Comparison of ENCODE assay signal across 8 mouse cellular contexts in genomic region chr4:132345135-132345842, GRCm38 (mm10). TPM values are rescaled to one million over a fixed set of nuclear protein-coding genes. Genes with fewer than 3 reads are reported as not detected.
DNase-seq lines count a peak whose midpoint lies in the region; ATAC-seq lines count a peak whose summit lies in the region.

No protein-coding gene starts in this region.

- WGBS in heart, embryonic 14.5 days = under 1% methylated on average over 77 of the region's 83 CpGs
- under 1% methylated on average over 77 of the region's 83 CpGs for WGBS in liver, embryonic 12.5 days (ENCODE audit: insufficient replicate concordance)

- DNase-seq in c-Kit-negative CD71-positive TER-119-positive erythroid progenitor cells, embryonic 14.5 days (ENCODE audit: low read depth, low spot score) = peak; percentile 86
- peak; percentile 67 for DNase-seq in fibroblast of lung, adult 2 months (ENCODE audit: low read depth)
- peak; percentile 99 for DNase-seq in kidney, postnatal 10 days
- DNase-seq in naive thymus-derived CD4-positive, alpha-beta T cell, adult 2 months (ENCODE audit: low read depth) = peak; percentile 89
- peak; percentile 92 for DNase-seq in splenic B cell, adult 2 months (ENCODE audit: low read depth, low spot score)

- H3K4me2 ChIP-seq in heart, embryonic 14.5 days (ENCODE audit: low read length) = peak overlapping the region; percentile 92
- H3K4me2 ChIP-seq in liver, embryonic 12.5 days = peak overlapping the region; percentile 95

- H3K9ac ChIP-seq in heart, embryonic 14.5 days (ENCODE audit: low read length) = peak overlapping the region; percentile 86
- peak overlapping the region; percentile 93 for H3K9ac ChIP-seq in liver, embryonic 12.5 days

- H3K9me3 ChIP-seq in heart, embryonic 14.5 days (ENCODE audit: control insufficient read depth, low read length) = no peaks in the 10 kb centered on the region
- no peaks in the 10 kb centered on the region for H3K9me3 ChIP-seq in liver, embryonic 12.5 days (replicated peaks)

- ATAC-seq in CD4-positive, CD25-positive, alpha-beta regulatory T cell, adult 4 months = peak; percentile 91
- peak; percentile 84 for ATAC-seq in heart, embryonic 14.5 days (ENCODE audit: insufficient number of reproducible peaks, insufficient read depth, low FRiP score, low read depth)
- peak; percentile 80 for ATAC-seq in liver, embryonic 12.5 days

- H3K36me3 ChIP-seq in heart, embryonic 14.5 days (ENCODE audit: control insufficient read depth, insufficient read depth, low read length) = peaks cover 2% of the 10 kb centered on the region; the same call in 1 of the 2 replicates
- peaks cover 34% of the 10 kb centered on the region for H3K36me3 ChIP-seq in liver, embryonic 12.5 days
- H3K36me3 ChIP-seq in splenic B cell, adult 2 months (ENCODE audit: control insufficient read depth, insufficient read depth, low read length, poor library complexity, severe bottlenecking) = no peaks in the 10 kb centered on the region

- H3K4me3 ChIP-seq in heart, embryonic 14.5 days (ENCODE audit: control insufficient read depth in 1 of 2, insufficient read depth in 1 of 2, low read depth in 1 of 2, low read length in 2 of 2) = peak overlapping the region; percentile 74 to 90
- H3K4me3 ChIP-seq in liver, embryonic 12.5 days = peak overlapping the region; percentile 91

- peak overlapping the region; percentile 64; a peak in 3 of 4 replicates for H3K27ac ChIP-seq in heart, embryonic 14.5 days (replicated peaks in 1 of 2; ENCODE audit: control insufficient read depth in 1 of 2, insufficient read depth in 1 of 2, low read depth in 2 of 2, low read length in 2 of 2)
- peak overlapping the region; percentile 88 for H3K27ac ChIP-seq in liver, embryonic 12.5 days

- H3K27me3 ChIP-seq in heart, embryonic 14.5 days (ENCODE audit: control insufficient read depth, insufficient read depth, low read length) = no peaks in the 10 kb centered on the region
- H3K27me3 ChIP-seq in liver, embryonic 12.5 days (replicated peaks) = no peaks in the 10 kb centered on the region
- no peaks in the 10 kb centered on the region for H3K27me3 ChIP-seq in splenic B cell, adult 2 months (ENCODE audit: control insufficient read depth, insufficient read depth, low read length, poor library complexity, severe bottlenecking)

- peaks cover 7 to 19% of the 10 kb centered on the region in 2 experiments for H3K4me1 ChIP-seq in heart, embryonic 14.5 days (ENCODE audit: control insufficient read depth in 2 of 2, insufficient read depth in 2 of 2, low read length in 2 of 2)
- peaks cover 53% of the 10 kb centered on the region for H3K4me1 ChIP-seq in liver, embryonic 12.5 days

RNA-seq across cellular contexts. Expression of gene Rcc1, which starts 8.1 kb away (rescaled TPM):
- polyA plus RNA-seq in CD4-positive, CD25-positive, alpha-beta regulatory T cell, adult 4 months (2017; shearing (Covaris generic)) = 10 to 100 TPM; 11.7 to 23.9 TPM
- 18.9 and 21.1 TPM in 2 replicates for polyA plus RNA-seq in heart, embryonic 14.5 days (2014; fragmentation: Nextera tagmentation; extraction: Ambion mirVana)
- 91.9 and 102 TPM in 2 replicates for polyA plus RNA-seq in liver, embryonic 12.5 days (2016; fragmentation: Nextera tagmentation; extraction: Ambion mirVana)

RNA-seq across cellular contexts. Expression of gene Trnau1ap, which starts 16.0 kb away (rescaled TPM):
- 10 to 100 TPM; 40.7 to 48.9 TPM for polyA plus RNA-seq in CD4-positive, CD25-positive, alpha-beta regulatory T cell, adult 4 months (2017; shearing (Covaris generic))
- polyA plus RNA-seq in heart, embryonic 14.5 days (2014; fragmentation: Nextera tagmentation; extraction: Ambion mirVana) = 74.0 and 80.6 TPM in 2 replicates
- 48.2 and 50.8 TPM in 2 replicates for polyA plus RNA-seq in liver, embryonic 12.5 days (2016; fragmentation: Nextera tagmentation; extraction: Ambion mirVana)

RNA-seq across cellular contexts. Expression of gene Rab42, which starts 42.1 kb away (rescaled TPM):
- 1 to 10 TPM in 1 of 2 experiments, not detected in 1; 1.0 TPM for polyA plus RNA-seq in CD4-positive, CD25-positive, alpha-beta regulatory T cell, adult 4 months (2017; shearing (Covaris generic))
- polyA plus RNA-seq in heart, embryonic 14.5 days (2014; fragmentation: Nextera tagmentation; extraction: Ambion mirVana) = 1.2 and 1.4 TPM in 2 replicates
- polyA plus RNA-seq in liver, embryonic 12.5 days (2016; fragmentation: Nextera tagmentation; extraction: Ambion mirVana) = 0.61 and 1.0 TPM in 2 replicates

Comparison
In these comparisons a context has a peak if more than half of its experiments do, and no peak if none do; other contexts are left out.
1. Peak in every context shown above with its lines: DNase-seq, ATAC-seq, H3K4me3 ChIP-seq and H3K27ac ChIP-seq.